Mouse (Mus musculus): ENCODE results near the gene Pik3c2a. TPM values are rescaled to one million over a fixed set of nuclear protein-coding genes. Genes with fewer than 3 reads are reported as not detected.

Pik3c2a gene
- polyA plus RNA-seq, 1 experiment from 2014 or later = 14.3 TPM

- ATAC-seq (replicated peaks; ENCODE audit: extremely low read depth, insufficient read depth, low FRiP score) = no peak; the same call in 1 of the 2 replicates
- 19% methylated on average over 3 of the region's 3 CpGs for WGBS
Observed at GRCm38 (mm10) chr7:116458985-116459441, 15.8 kb upstream of the Pik3c2a start.

DNA sequence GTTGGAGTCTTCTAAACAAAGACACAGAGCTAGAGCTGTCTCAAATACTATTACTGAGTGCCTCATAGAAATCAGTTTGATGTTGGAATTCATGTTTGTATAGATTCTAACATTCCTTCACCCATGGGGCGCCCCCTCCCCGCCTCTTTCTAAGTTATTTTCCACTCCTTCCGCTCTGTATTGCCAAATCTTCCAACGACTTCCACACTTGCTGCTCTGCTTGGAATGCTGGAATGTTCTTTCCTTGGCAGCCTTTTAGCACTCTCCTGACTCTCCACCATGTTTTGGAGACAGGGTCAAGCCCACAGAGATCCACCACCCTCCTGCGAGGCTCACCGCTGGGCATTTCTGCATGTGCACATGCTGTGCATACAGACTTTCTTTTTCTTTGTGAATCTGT, 14.1 kb upstream of the Pik3c2a start:
- no peaks in the 10 kb centered on the region for H3K36me3 ChIP-seq (ENCODE audit: control insufficient read depth, insufficient read depth)
- no peak for ATAC-seq (replicated peaks; ENCODE audit: extremely low read depth, insufficient read depth, low FRiP score)
- no peaks in the 10 kb centered on the region for H3K27me3 ChIP-seq (ENCODE audit: control insufficient read depth, insufficient read depth, low read length)
- WGBS = 64% methylated on average over 6 of the region's 6 CpGs
- H3K4me2 ChIP-seq (ENCODE audit: low read depth, low read length) = no peak overlapping the region
- no peak overlapping the region for H3K9ac ChIP-seq (ENCODE audit: low read length)
- peaks cover 5% of the 10 kb centered on the region for H3K4me1 ChIP-seq (ENCODE audit: control insufficient read depth, insufficient read depth, low read length)
- no peaks in the 10 kb centered on the region for H3K9me3 ChIP-seq (replicated peaks; ENCODE audit: control insufficient read depth, low read length)
- H3K27ac ChIP-seq (ENCODE audit: low read length) = no peak overlapping the region; the same call in 1 of the 2 replicates
- H3K4me3 ChIP-seq (ENCODE audit: low read length) = no peak overlapping the region

More at GRCm38 (mm10) chr7:116458985-116459441, 15.8 kb upstream of the Pik3c2a start:
- H3K27me3 ChIP-seq (ENCODE audit: control insufficient read depth, insufficient read depth, low read length) = no peaks in the 10 kb centered on the region
- H3K9ac ChIP-seq (ENCODE audit: low read length) = no peak overlapping the region
- no peak overlapping the region for H3K4me2 ChIP-seq (ENCODE audit: low read depth, low read length)
- no peak overlapping the region for H3K27ac ChIP-seq (ENCODE audit: low read length)
- H3K4me1 ChIP-seq (ENCODE audit: control insufficient read depth, insufficient read depth, low read length) = peaks cover 7% of the 10 kb centered on the region
- no peaks in the 10 kb centered on the region for H3K9me3 ChIP-seq (replicated peaks; ENCODE audit: control insufficient read depth, low read length)
- H3K36me3 ChIP-seq (ENCODE audit: control insufficient read depth, insufficient read depth) = no peaks in the 10 kb centered on the region
- H3K4me3 ChIP-seq (ENCODE audit: low read length) = no peak overlapping the region

- no peak overlapping the region for H3K4me2 ChIP-seq (ENCODE audit: low read depth, low read length)
- no peak overlapping the region for H3K9ac ChIP-seq (ENCODE audit: low read length)
- H3K27ac ChIP-seq (ENCODE audit: low read length) = no peak overlapping the region
- WGBS = 64% methylated on average over 4 of the region's 4 CpGs
- H3K4me1 ChIP-seq (ENCODE audit: control insufficient read depth, insufficient read depth, low read length) = peaks cover under 1% of the 10 kb centered on the region
- H3K9me3 ChIP-seq (replicated peaks; ENCODE audit: control insufficient read depth, low read length) = no peaks in the 10 kb centered on the region
- no peaks in the 10 kb centered on the region for H3K36me3 ChIP-seq (ENCODE audit: control insufficient read depth, insufficient read depth)
- peak; percentile 28; the same call in 1 of the 2 replicates for ATAC-seq (replicated peaks; ENCODE audit: extremely low read depth, insufficient read depth, low FRiP score)
- H3K27me3 ChIP-seq (ENCODE audit: control insufficient read depth, insufficient read depth, low read length) = no peaks in the 10 kb centered on the region
- no peak overlapping the region for H3K4me3 ChIP-seq (ENCODE audit: low read length)
Observed at GRCm38 (mm10) chr7:116456964-116457363, 13.7 kb upstream of the Pik3c2a start.

DNA sequence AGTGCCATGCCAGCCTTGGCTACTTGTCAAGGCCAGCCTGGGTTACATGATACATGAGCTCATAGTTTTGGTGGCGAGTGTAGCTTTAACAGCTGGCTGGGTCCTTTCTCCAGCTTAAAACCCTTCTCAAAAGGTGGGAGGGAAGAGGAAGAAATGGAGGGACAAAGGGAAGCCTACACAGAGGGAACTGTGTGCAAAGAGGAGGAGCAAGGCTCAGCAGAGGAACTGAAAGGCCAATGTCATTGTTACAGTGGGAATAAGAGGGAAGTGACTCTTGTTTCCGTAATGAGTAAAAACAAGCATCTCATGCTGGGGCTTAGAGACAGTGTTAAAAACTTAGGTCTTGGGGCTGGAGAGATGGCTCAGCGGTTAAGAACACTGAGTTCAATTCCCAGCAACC, 3.4 kb upstream of the Pik3c2a start:
- ATAC-seq (replicated peaks; ENCODE audit: extremely low read depth, insufficient read depth, low FRiP score) = no peak
- Histone ChIP-seq H3K36me3 (ENCODE audit: control insufficient read depth, insufficient read depth) (no peaks in the 10 kb centered on the region), H3K4me3 (ENCODE audit: low read length) (no peak overlapping the region), H3K4me2 (ENCODE audit: low read depth, low read length) (no peak overlapping the region), H3K9me3 (replicated peaks; ENCODE audit: control insufficient read depth, low read length) (no peaks in the 10 kb centered on the region), H3K27ac (ENCODE audit: low read length) (no peak overlapping the region), H3K9ac (ENCODE audit: low read length) (no peak overlapping the region), H3K27me3 (ENCODE audit: control insufficient read depth, insufficient read depth, low read length) (no peaks in the 10 kb centered on the region), H3K4me1 (ENCODE audit: control insufficient read depth, insufficient read depth, low read length) (peaks cover 12% of the 10 kb centered on the region)
- 81% methylated on average over 3 of the region's 3 CpGs for WGBS

DNA sequence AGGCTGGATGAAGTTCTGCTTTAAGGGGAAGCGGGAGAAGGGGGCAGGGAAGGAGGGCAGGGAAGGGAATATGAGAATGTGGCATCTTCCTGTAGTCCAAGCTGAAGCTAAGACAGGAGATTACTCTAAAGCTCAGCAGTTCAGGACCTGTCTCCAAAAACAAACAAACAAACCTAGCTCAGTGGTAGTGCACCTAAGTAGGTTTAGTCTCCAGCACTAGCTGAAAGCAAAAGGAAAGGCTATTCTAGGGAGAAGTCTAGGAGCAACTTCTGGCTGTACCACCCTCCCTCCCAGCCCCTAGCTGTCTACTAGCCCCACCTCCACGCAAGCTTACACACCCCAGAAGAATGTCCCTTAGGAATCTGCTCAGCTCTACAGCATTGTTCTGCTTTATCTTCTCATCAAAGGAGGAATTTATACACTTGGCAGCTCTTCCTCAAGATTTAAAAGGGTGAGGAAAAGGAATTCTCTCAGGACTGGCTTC, 1.1 kb upstream of the Pik3c2a start:
- Histone ChIP-seq H3K9ac (ENCODE audit: low read length) (peak overlapping the region; percentile 87), H3K9me3 (replicated peaks; ENCODE audit: control insufficient read depth, low read length) (no peaks in the 10 kb centered on the region), H3K4me2 (ENCODE audit: low read depth, low read length) (peak overlapping the region; percentile 83), H3K36me3 (ENCODE audit: control insufficient read depth, insufficient read depth) (no peaks in the 10 kb centered on the region), H3K27me3 (ENCODE audit: control insufficient read depth, insufficient read depth, low read length) (no peaks in the 10 kb centered on the region), H3K27ac (ENCODE audit: low read length) (peak overlapping the region; percentile 86), H3K4me3 (ENCODE audit: low read length) (peak overlapping the region; percentile 83), H3K4me1 (ENCODE audit: control insufficient read depth, insufficient read depth, low read length) (peaks cover 15% of the 10 kb centered on the region)
- 0% methylated on average over 2 of the region's 2 CpGs for WGBS
- peak; percentile 37; the same call in 1 of the 2 replicates for ATAC-seq (replicated peaks; ENCODE audit: extremely low read depth, insufficient read depth, low FRiP score)

DNA sequence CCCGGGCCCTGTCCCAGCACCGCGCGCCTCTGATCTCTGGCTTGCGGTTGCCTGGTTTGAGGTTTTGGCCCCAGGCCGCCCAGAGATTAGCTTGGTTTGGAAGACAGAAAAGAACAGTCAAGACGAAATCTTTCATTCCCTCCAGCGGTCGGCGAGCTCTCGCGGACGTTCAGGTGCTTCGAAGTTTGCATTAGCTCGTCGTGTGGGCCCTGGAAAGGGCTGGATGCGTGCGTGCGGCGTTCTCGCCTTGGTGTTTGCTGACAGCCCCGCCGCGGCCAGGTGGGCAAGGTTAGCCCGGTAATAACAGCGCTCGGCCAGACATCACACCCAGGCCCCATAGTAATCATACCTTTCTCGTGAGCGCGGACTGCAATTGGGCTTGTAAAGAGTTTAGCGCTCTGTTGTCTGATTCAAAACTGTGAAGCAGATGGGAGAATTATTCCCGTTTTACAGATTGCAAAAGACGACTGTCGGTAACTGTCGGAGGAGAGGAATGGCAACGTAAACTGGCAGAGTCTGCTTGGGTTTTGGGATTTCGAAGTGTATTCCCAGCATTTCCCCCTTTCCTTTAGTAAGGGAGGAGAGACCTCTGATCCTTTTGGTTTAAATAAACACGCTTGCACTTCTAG, 562 bp upstream of the Pik3c2a start:
- peak; percentile 17 for ATAC-seq (replicated peaks; ENCODE audit: extremely low read depth, insufficient read depth, low FRiP score)
- WGBS = under 1% methylated on average over 38 of the region's 38 CpGs
- H3K4me1 ChIP-seq (ENCODE audit: control insufficient read depth, insufficient read depth, low read length) = peaks cover 15% of the 10 kb centered on the region
- peak overlapping the region; percentile 83 for H3K4me3 ChIP-seq (ENCODE audit: low read length)
- H3K9me3 ChIP-seq (replicated peaks; ENCODE audit: control insufficient read depth, low read length) = no peaks in the 10 kb centered on the region
- no peaks in the 10 kb centered on the region for H3K27me3 ChIP-seq (ENCODE audit: control insufficient read depth, insufficient read depth, low read length)
- no peaks in the 10 kb centered on the region for H3K36me3 ChIP-seq (ENCODE audit: control insufficient read depth, insufficient read depth)
- peak overlapping the region; percentile 87 for H3K9ac ChIP-seq (ENCODE audit: low read length)
- H3K4me2 ChIP-seq (ENCODE audit: low read depth, low read length) = peak overlapping the region; percentile 83
- H3K27ac ChIP-seq (ENCODE audit: low read length) = peak overlapping the region; percentile 86

DNA sequence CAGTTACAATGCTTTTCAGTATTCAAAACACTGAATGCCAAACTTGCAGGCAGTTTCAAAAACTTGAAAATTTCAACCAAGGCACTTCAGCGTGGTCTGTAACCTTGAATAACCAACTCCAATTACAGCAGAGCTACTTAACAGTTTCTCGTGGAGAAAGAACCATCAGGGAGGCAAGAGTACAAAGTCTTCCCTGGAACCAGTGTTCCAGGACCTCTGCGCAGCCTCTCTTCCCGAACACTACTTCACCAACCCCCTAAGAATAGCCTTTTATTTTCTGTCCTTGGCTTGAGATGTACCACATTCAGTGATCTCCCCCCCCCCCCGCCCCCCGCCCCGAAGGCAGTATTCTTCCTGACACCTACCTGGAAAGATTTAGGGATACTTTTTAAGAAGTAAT, 1.0 kb downstream of the Pik3c2a start:
- Histone ChIP-seq H3K4me1 (ENCODE audit: control insufficient read depth, insufficient read depth, low read length) (peaks cover 15% of the 10 kb centered on the region), H3K27me3 (ENCODE audit: control insufficient read depth, insufficient read depth, low read length) (no peaks in the 10 kb centered on the region), H3K4me3 (ENCODE audit: low read length) (peak overlapping the region; percentile 83), H3K36me3 (ENCODE audit: control insufficient read depth, insufficient read depth) (no peaks in the 10 kb centered on the region), H3K9ac (ENCODE audit: low read length) (peak overlapping the region; percentile 87), H3K27ac (ENCODE audit: low read length) (no peak overlapping the region; the same call in 1 of the 2 replicates), H3K4me2 (ENCODE audit: low read depth, low read length) (peak overlapping the region; percentile 83), H3K9me3 (replicated peaks; ENCODE audit: control insufficient read depth, low read length) (no peaks in the 10 kb centered on the region)
- WGBS = 9% methylated on average over 7 of the region's 7 CpGs
- ATAC-seq (replicated peaks; ENCODE audit: extremely low read depth, insufficient read depth, low FRiP score) = no peak

DNA sequence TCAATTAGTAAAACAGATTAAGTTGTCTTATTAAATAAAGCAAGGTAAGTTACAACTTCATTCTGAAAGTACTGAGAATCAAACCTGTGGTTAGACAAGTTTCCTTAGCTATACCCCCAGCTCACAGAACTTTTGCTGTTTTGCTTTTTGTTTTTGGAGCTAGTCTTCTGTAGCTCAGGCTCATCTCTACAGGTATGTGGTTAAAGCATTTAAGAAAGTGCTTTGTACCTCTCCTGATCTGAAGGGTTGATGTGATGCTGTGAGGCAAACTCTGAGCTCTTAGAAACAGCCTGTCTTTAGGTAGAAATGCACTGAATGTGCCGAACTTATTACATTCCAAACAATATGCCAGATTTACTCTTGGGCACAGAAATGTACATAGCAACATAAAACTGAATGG, 1.9 kb downstream of the Pik3c2a start:
- Histone ChIP-seq H3K27ac (ENCODE audit: low read length) (no peak overlapping the region), H3K9ac (ENCODE audit: low read length) (no peak overlapping the region; the same call in 1 of the 2 replicates), H3K4me3 (ENCODE audit: low read length) (no peak overlapping the region), H3K9me3 (replicated peaks; ENCODE audit: control insufficient read depth, low read length) (no peaks in the 10 kb centered on the region), H3K4me1 (ENCODE audit: control insufficient read depth, insufficient read depth, low read length) (peaks cover 15% of the 10 kb centered on the region), H3K27me3 (ENCODE audit: control insufficient read depth, insufficient read depth, low read length) (no peaks in the 10 kb centered on the region), H3K4me2 (ENCODE audit: low read depth, low read length) (no peak overlapping the region), H3K36me3 (ENCODE audit: control insufficient read depth, insufficient read depth) (no peaks in the 10 kb centered on the region)
- no peak for ATAC-seq (replicated peaks; ENCODE audit: extremely low read depth, insufficient read depth, low FRiP score)
- WGBS = 71% methylated on average over 1 of the region's 1 CpGs

GRCm38 (mm10) chr7:116431661-116432060, 11.6 kb downstream of the Pik3c2a start:
- no peaks in the 10 kb centered on the region for H3K27me3 ChIP-seq (ENCODE audit: control insufficient read depth, insufficient read depth, low read length)
- no peaks in the 10 kb centered on the region for H3K36me3 ChIP-seq (ENCODE audit: control insufficient read depth, insufficient read depth)
- no peak overlapping the region; the same call in 1 of the 2 replicates for H3K27ac ChIP-seq (ENCODE audit: low read length)
- no peak for ATAC-seq (replicated peaks; ENCODE audit: extremely low read depth, insufficient read depth, low FRiP score)
- H3K9ac ChIP-seq (ENCODE audit: low read length) = no peak overlapping the region
- H3K4me2 ChIP-seq (ENCODE audit: low read depth, low read length) = no peak overlapping the region
- WGBS = 76% methylated on average over 3 of the region's 3 CpGs
- H3K9me3 ChIP-seq (replicated peaks; ENCODE audit: control insufficient read depth, low read length) = no peaks in the 10 kb centered on the region
- no peak overlapping the region for H3K4me3 ChIP-seq (ENCODE audit: low read length)
- H3K4me1 ChIP-seq (ENCODE audit: control insufficient read depth, insufficient read depth, low read length) = peaks cover 7% of the 10 kb centered on the region; the same call in 1 of the 2 replicates

Measured in heart, embryonic 16.5 days (tissue).